28 mouse cellular contexts compared by ENCODE assay signal in the genomic region with DNA sequence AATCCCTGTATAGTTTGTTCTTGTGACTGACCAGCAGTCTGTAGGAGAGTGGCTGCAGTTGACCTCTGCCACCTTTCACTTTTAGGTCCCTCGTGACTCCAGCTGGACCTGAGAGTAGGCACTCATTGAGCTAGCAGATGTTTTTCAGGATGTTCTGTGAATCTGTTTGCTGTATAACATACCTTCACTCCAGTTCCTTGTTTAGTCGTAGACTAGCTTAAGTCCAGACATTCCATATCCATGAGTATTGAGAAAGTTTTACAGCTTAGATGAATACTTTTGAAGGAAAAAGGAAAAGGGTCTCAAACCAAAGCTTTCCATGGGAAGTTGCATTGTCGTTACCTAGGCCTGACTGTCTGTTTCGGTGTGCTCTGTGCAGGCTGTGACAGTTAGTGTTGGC.
"Had no signal": no experiment of that assay in that cellular context is flagged by ENCODE, and none has a peak within 500 bp of the region (broad histone marks: within the 10 kb centered on the region; RNA-seq: fewer than 3 reads in every experiment).

No protein-coding gene starts in this region.

- H3K4me1 ChIP-seq: heart, embryonic 10.5 days; heart, embryonic 12.5 days; hindbrain, embryonic 10.5 days; hindbrain, embryonic 12.5 days; intestine, embryonic 15.5 days; kidney, embryonic 15.5 days; limb, embryonic 10.5 days; limb, embryonic 12.5 days; liver, embryonic 13.5 days; liver, embryonic 15.5 days had no signal

- H3K9me3 ChIP-seq: heart, embryonic 10.5 days; heart, embryonic 12.5 days; hindbrain, embryonic 10.5 days; hindbrain, embryonic 12.5 days; intestine, embryonic 15.5 days; kidney, embryonic 15.5 days; limb, embryonic 10.5 days; limb, embryonic 12.5 days; liver, embryonic 13.5 days; liver, embryonic 15.5 days had no signal

- H3K4me2 ChIP-seq: heart, embryonic 12.5 days; hindbrain, embryonic 12.5 days; hindbrain, embryonic 14.5 days; intestine, embryonic 15.5 days; kidney, embryonic 15.5 days; limb, embryonic 12.5 days; liver, embryonic 11.5 days; liver, embryonic 13.5 days; liver, embryonic 15.5 days had no signal

- H3K9ac ChIP-seq: heart, embryonic 12.5 days; hindbrain, embryonic 12.5 days; hindbrain, embryonic 14.5 days; intestine, embryonic 15.5 days; kidney, embryonic 15.5 days; limb, embryonic 12.5 days; liver, embryonic 13.5 days; liver, embryonic 15.5 days had no signal

- DNase-seq: gastrocnemius, postnatal 14 days; gastrocnemius, postnatal 36 days; heart, adult 18-20 months; heart, postnatal 10 days; heart, postnatal 4 days; kidney, adult 11 months; kidney, adult 2 months; kidney, adult 9 months; kidney, postnatal 14 days; kidney, postnatal 36 days; liver; liver, embryonic 13.5 days had no signal

- ATAC-seq: hindbrain, embryonic 16.5 days; inflammation-experienced regulatory T-cells, adult 6 months; intestine, embryonic 15.5 days had no signal

- H3K36me3 ChIP-seq: intestine, embryonic 15.5 days had no signal

- H3K4me3 ChIP-seq: heart, embryonic 10.5 days; heart, embryonic 12.5 days; hindbrain, embryonic 10.5 days; hindbrain, embryonic 12.5 days; intestine, embryonic 15.5 days; kidney, embryonic 15.5 days; layer of hippocampus, adult 2 months; left cerebral cortex, adult 2 months; limb, embryonic 10.5 days; limb, embryonic 12.5 days; liver, embryonic 13.5 days; liver, embryonic 15.5 days had no signal

- H3K27ac ChIP-seq: heart, embryonic 10.5 days; hindbrain, embryonic 10.5 days; hindbrain, embryonic 12.5 days; hindbrain, embryonic 14.5 days; intestine, embryonic 15.5 days; kidney, embryonic 15.5 days; kidney, postnatal 0 days; layer of hippocampus, adult 2 months; left cerebral cortex, adult 2 months; limb, embryonic 10.5 days; limb, embryonic 12.5 days; liver, embryonic 13.5 days; liver, embryonic 15.5 days had no signal

- H3K27me3 ChIP-seq: heart, embryonic 12.5 days; hindbrain, embryonic 12.5 days; intestine, embryonic 15.5 days; kidney, embryonic 15.5 days; limb, embryonic 12.5 days; liver, embryonic 13.5 days; liver, embryonic 15.5 days had no signal
